11 mouse cellular contexts compared by ENCODE assay signal in the genomic region with DNA sequence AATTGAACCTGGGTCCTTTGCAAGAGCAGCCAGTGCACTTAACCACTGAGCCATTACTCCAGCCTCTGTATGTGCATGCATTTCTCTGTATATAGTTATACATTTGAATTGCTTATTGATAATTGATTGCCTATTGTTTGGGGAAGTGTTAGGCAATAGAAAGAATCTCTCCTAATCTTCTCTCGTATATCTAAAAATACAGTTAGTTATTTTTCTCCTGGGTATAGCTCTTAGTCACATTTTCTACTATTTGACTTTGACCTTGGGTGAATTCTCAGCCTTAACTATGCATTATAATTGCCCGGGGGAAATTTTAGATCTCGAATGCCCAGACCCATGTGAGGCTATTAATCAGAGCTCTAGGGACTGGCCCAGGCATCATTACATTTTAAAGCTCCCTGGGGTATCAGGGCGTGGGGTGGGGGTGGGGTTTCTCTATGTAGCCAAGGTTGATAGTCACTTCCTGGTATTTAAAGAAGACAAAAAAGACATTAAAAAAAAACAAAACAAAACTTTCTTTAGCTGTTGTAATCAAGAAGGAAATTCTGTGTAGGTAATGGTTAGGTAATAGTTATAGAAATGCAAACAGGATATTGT.
"Had no signal": no experiment of that assay in that cellular context is flagged by ENCODE, and none has a peak within 500 bp of the region (broad histone marks: within the 10 kb centered on the region; RNA-seq: fewer than 3 reads in every experiment).

No protein-coding gene starts in this region.

- DNase-seq: lung, postnatal 10 days; right cerebral cortex, adult 18-20 months; right cerebral cortex, postnatal 25 days had no signal

- H3K4me3 ChIP-seq: kidney, embryonic 15.5 days; left cerebral cortex, adult 2 months; limb, embryonic 15.5 days; liver, embryonic 12.5 days; midbrain, embryonic 13.5 days; neural tube, embryonic 15.5 days had no signal

- ATAC-seq: midbrain, embryonic 13.5 days had no signal

- H3K27ac ChIP-seq: left cerebral cortex, adult 2 months; limb, embryonic 15.5 days; macrophage; midbrain, embryonic 13.5 days; neural tube, embryonic 15.5 days; stomach, postnatal 0 days had no signal
